Comparison of ENCODE assay signal across 23 mouse cellular contexts in the genomic region with DNA sequence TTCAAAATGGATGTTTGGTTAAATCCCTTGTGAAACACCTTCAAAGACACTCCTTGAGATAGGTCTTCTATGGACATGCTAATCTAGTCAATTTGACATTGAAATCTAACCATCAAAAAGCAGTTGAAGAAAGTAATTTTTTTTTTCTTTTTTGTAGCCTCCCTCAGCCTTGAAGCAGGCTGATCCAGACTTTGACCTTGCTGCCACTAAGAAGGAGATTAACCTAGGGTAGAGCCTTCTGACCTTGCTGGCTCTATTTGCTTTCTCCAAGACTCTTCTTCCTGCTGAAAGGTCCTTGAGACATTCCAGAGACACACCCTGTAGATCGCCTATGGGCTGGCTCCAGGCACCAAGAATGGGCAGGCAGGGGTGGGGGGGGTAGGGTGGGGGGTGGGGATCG.
"Had no signal": no experiment of that assay in that cellular context is flagged by ENCODE, and none has a peak within 500 bp of the region (broad histone marks: within the 10 kb centered on the region; RNA-seq: fewer than 3 reads in every experiment).

No protein-coding gene starts in this region.

- H3K27me3 ChIP-seq: kidney, embryonic 15.5 days; limb, embryonic 13.5 days; liver, embryonic 12.5 days; liver, embryonic 15.5 days; lung, embryonic 15.5 days; megakaryocyte, embryonic 14.5 days; neural tube, embryonic 12.5 days; neural tube, embryonic 15.5 days; stomach, embryonic 15.5 days had no signal

- H3K36me3 ChIP-seq: kidney, embryonic 15.5 days; limb, embryonic 10.5 days; limb, embryonic 13.5 days; liver, embryonic 12.5 days; liver, embryonic 15.5 days; lung, embryonic 15.5 days; neural tube, embryonic 12.5 days; neural tube, embryonic 15.5 days; stomach, embryonic 15.5 days had no signal

- DNase-seq: kidney, adult 8-10 months; kidney, postnatal 10 days; kidney, postnatal 36 days; liver; lung, adult 18-20 months; lung, postnatal 10 days; lung, postnatal 36 days; midbrain, embryonic 14.5 days; right cerebral cortex, adult 18-20 months; right cerebral cortex, postnatal 14 days; right cerebral cortex, postnatal 4 days; thymus, postnatal 25 days had no signal

- ATAC-seq: liver, embryonic 12.5 days had no signal

- H3K9me3 ChIP-seq: kidney, embryonic 15.5 days; limb, embryonic 10.5 days; limb, embryonic 13.5 days; liver, embryonic 12.5 days; liver, embryonic 15.5 days; lung, embryonic 15.5 days; megakaryocyte, embryonic 14.5 days; neural tube, embryonic 12.5 days; neural tube, embryonic 15.5 days; stomach, embryonic 15.5 days had no signal

- H3K4me1 ChIP-seq: kidney, embryonic 15.5 days; limb, embryonic 10.5 days; limb, embryonic 13.5 days; liver, embryonic 12.5 days; liver, embryonic 15.5 days; lung, embryonic 15.5 days; megakaryocyte, embryonic 14.5 days; neural tube, embryonic 12.5 days; neural tube, embryonic 15.5 days; stomach, embryonic 15.5 days had no signal

- H3K9ac ChIP-seq: kidney, embryonic 15.5 days; limb, embryonic 13.5 days; liver, embryonic 12.5 days; liver, embryonic 15.5 days; lung, embryonic 15.5 days; neural tube, embryonic 12.5 days; neural tube, embryonic 15.5 days; stomach, embryonic 15.5 days had no signal

- H3K4me3 ChIP-seq: kidney, embryonic 15.5 days; limb, embryonic 10.5 days; limb, embryonic 13.5 days; liver, embryonic 12.5 days; liver, embryonic 15.5 days; lung, embryonic 15.5 days; megakaryocyte, embryonic 14.5 days; neural tube, embryonic 12.5 days; neural tube, embryonic 15.5 days; stomach, embryonic 15.5 days had no signal

- H3K4me2 ChIP-seq: kidney, embryonic 15.5 days; limb, embryonic 13.5 days; liver, embryonic 12.5 days; liver, embryonic 15.5 days; lung, embryonic 15.5 days; midbrain, embryonic 11.5 days; neural tube, embryonic 12.5 days; neural tube, embryonic 15.5 days; stomach, embryonic 15.5 days had no signal

- H3K27ac ChIP-seq: kidney, embryonic 15.5 days; limb, embryonic 10.5 days; limb, embryonic 13.5 days; liver, embryonic 12.5 days; liver, embryonic 15.5 days; lung, embryonic 15.5 days; neural tube, embryonic 12.5 days; neural tube, embryonic 15.5 days; stomach, embryonic 15.5 days had no signal
